Mouse (Mus musculus) heart, embryonic 12.5 days (tissue): ENCODE data around the gene Hoxd11. TPM values are rescaled to one million over a fixed set of nuclear protein-coding genes. Genes with fewer than 3 reads are reported as not detected.
A peak's percentile ranks its signal among the peaks of the same experiment; 100 is the strongest.

ENCODE experiments used
- ATAC-seq: fragments of 200-750 bp; cut with Nextera tagmentation; 2 replicates; pipeline ENCODE4 v1.8.0; 2017; ENCODE audit warnings: moderate TSS enrichment, moderate library complexity; ENCODE audit not compliant: insufficient number of reproducible peaks, low FRiP score
- H3K27ac ChIP-seq: fragments of 300-500 bp; sonication (generic); 2 replicates; pipeline ENCODE4 v1.5.1; 2016; ENCODE audit warnings: mild to moderate bottlenecking, moderate library complexity; ENCODE audit not compliant: poor library complexity, severe bottlenecking
- H3K27me3 ChIP-seq: fragments of 300-500 bp; sonication (generic); replicated peaks from 2 replicates; pipeline ENCODE4 v1.6.1; 2016; ENCODE audit warnings: mild to moderate bottlenecking, moderate library complexity
- H3K36me3 ChIP-seq: fragments of 300-500 bp; sonication (generic); 2 replicates; pipeline ENCODE4 v1.6.1; 2016; ENCODE audit warnings: mild to moderate bottlenecking, moderate library complexity
- H3K4me1 ChIP-seq: fragments of 300-500 bp; sonication (generic); replicated peaks from 2 replicates; pipeline ENCODE4 v1.6.1; 2016; ENCODE audit warnings: mild to moderate bottlenecking
- H3K4me2 ChIP-seq: fragments of 300-500 bp; sonication (generic); 2 replicates; pipeline ENCODE4 v1.6.1; 2016; ENCODE audit warnings: mild to moderate bottlenecking, moderate library complexity
- H3K4me3 ChIP-seq: fragments of 300-500 bp; sonication (generic); 2 replicates; pipeline ENCODE4 v1.5.1; 2016; ENCODE audit warnings: mild to moderate bottlenecking
- H3K9ac ChIP-seq: fragments of 300-500 bp; sonication (generic); 2 replicates; pipeline ENCODE4 v1.6.1; 2016; ENCODE audit warnings: mild to moderate bottlenecking, moderate library complexity
- H3K9me3 ChIP-seq: fragments of 300-500 bp; sonication (generic); replicated peaks from 2 replicates; pipeline ENCODE4 v1.6.1; 2016; ENCODE audit warnings: mild to moderate bottlenecking, moderate library complexity
- WGBS: fragments of 180-500 bp; shearing (Covaris S2); methylation state at CpG from one replicate; pipeline ENCODE4 v1.1.7; 2016; 5-methylcytosine and 5-hydroxymethylcytosine counted together
- polyA plus RNA-seq: library from polyadenylated mRNA; unstranded; fragments of >200 nt; fragmentation: Nextera tagmentation; extraction: Ambion mirVana; gene quantifications from 2 replicates; pipeline ENCODE4 v1.2.1, GENCODE M21; 2016

The Hoxd11 gene
- polyA plus RNA-seq, 1 experiment from 2014 or later, result not detected

DNA sequence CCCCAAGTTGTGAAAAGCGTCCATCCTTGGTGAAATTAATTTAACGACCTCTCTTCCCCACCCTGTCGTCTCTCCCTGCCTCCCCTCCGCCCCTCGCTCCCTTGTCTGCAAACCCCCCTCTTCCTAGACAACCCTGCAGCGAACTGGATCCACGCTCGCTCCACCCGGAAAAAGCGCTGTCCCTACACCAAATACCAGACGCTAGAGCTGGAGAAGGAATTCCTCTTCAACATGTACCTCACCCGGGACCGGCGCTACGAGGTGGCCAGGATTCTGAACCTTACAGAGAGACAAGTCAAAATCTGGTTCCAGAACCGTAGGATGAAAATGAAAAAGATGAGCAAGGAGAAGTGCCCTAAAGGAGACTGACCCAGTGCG is 19.7 kb downstream of the Hoxd11 start:
- Histone ChIP-seq H3K9me3 (no peaks in the 10 kb centered on the region), H3K27me3 (peaks cover 92% of the 10 kb centered on the region), H3K27ac (no peak overlapping the region), H3K9ac (no peak overlapping the region), H3K4me2 (no peak overlapping the region), H3K36me3 (no peaks in the 10 kb centered on the region), H3K4me1 (peaks cover 14% of the 10 kb centered on the region; the same call in 1 of the 2 replicates), H3K4me3 (no peak overlapping the region)
- no peak for ATAC-seq
- 2% methylated on average over 17 of the region's 17 CpGs for WGBS

DNA sequence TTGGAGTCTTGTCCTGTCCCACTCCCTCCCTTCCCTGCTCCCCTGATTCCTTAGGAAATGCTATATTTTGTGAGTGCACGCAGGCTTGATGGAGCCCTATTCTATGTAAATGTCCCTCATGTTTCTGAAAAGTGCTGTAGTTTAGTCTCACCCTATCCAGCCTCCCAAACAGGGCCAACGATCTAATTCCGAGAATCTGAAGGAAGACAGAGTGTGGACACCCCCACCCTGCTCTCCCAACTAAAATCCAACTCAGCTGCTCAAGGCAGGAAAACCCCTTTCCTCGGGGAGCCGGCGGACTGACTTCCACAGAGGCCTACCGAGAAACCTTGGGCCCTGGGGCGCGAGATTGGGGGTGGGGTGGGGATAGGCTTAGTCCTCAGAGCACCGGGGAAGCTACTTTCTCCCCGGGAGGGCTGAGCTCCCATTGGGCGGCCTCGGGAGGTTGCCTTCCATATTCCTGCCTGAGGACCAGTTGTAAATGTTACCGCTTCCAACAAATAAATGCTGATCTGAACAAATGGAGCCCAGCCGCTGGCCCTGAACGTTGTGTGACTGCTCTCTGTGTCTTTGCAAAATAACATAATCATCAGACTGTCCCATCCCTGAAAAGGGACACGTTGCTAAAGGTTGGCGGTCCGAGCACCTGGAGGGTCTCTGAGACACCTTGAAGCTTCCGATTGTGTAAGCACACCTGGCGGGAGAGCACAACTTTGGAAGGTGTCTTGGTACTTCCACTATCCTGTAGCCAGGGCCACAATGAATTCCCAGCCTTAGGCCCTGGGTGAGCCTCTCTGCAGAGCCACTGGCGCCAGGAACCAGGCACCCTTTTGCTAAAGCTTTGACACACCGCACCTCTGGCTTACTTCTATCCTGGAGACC is 20.5 kb downstream of the Hoxd11 start:
- Histone ChIP-seq H3K9me3 (no peaks in the 10 kb centered on the region), H3K9ac (no peak overlapping the region), H3K27me3 (peaks cover 92% of the 10 kb centered on the region), H3K4me1 (peaks cover 18% of the 10 kb centered on the region), H3K36me3 (no peaks in the 10 kb centered on the region), H3K4me2 (no peak overlapping the region), H3K4me3 (no peak overlapping the region), H3K27ac (no peak overlapping the region)
- no peak for ATAC-seq
- 2% methylated on average over 23 of the region's 23 CpGs for WGBS

DNA sequence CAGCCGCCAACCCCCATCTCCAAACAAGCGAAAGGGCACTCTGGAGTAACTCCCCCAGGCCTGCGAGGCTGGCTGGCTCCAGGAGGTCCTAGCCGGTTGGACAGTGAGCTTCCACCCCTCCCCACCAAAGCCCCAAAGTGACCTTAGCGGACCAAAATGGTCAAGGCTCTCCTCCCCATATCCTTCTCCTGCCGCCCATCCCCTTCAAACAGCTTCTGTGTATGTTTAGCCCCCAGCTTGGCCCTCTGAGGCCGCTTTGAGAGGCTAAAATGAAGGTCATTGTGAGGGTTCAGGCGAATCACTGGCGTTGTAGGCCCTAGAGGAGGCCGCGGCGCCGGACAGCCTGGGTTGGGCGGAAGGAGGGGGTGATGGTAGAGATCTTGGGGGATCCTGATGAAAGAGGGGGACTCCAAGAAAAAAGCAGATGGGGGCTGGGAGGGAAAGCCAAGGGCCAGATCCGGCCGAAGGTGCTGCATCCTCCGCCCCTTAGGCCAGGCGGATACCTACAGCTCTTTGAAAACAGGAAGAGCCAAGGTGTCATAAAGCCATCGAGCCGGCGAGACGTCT is 21.3 kb downstream of the Hoxd11 start:
- no peak overlapping the region for H3K4me2 ChIP-seq
- no peaks in the 10 kb centered on the region for H3K9me3 ChIP-seq
- no peak overlapping the region for H3K9ac ChIP-seq
- H3K27me3 ChIP-seq, result peaks cover 92% of the 10 kb centered on the region
- no peak for ATAC-seq
- no peaks in the 10 kb centered on the region for H3K36me3 ChIP-seq
- no peak overlapping the region for H3K4me3 ChIP-seq
- peaks cover 25% of the 10 kb centered on the region for H3K4me1 ChIP-seq
- no peak overlapping the region for H3K27ac ChIP-seq
- 5% methylated on average over 22 of the region's 22 CpGs for WGBS

DNA sequence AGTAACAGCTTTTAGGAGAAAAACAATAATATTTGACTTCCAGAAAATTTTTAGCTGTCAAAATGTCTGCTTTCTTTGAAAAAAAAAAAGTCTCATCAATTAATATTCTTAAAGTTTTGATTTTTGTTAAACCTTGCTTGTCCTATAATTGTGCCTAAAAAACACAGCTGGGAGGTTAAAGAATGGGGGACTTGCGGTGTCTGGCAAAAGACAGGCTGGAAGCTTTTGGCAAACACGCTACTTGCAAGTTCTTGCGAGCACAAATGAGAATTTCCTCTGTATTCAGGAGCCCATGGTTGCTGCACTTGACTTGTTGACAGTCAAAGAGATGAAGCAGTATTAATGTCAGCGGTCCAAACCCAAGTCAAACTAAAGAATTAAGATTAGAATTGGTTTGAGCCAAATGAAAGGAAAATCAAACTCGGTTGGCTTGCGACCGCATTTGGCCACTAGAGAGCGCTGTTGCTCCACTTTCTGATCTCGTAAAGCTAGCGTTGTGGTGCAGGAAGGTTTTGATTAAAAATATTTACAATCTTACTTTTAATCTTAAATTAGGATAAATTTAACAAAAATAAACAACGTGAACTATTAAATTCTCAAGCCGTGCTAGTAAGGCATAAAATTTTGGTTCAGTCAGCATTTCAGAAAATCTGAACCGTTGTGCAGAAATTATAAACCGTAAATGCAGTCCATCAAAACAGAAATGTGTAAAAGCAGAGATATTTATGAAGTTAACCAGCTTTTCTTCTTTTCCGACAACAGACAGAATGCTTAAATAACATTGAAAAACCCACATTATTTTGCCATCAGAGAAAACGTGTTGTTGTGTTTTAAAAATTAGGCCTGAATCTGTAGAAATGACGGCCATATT is 22.8 kb downstream of the Hoxd11 start:
- WGBS, result 14% methylated on average over 17 of the region's 17 CpGs
- no peaks in the 10 kb centered on the region for H3K9me3 ChIP-seq
- no peak for ATAC-seq
- H3K4me1 ChIP-seq, result peaks cover 27% of the 10 kb centered on the region
- no peak overlapping the region for H3K4me2 ChIP-seq
- no peaks in the 10 kb centered on the region for H3K36me3 ChIP-seq
- no peak overlapping the region for H3K27ac ChIP-seq
- no peak overlapping the region for H3K4me3 ChIP-seq
- no peak overlapping the region for H3K9ac ChIP-seq
- H3K27me3 ChIP-seq, result peaks cover 89% of the 10 kb centered on the region

DNA sequence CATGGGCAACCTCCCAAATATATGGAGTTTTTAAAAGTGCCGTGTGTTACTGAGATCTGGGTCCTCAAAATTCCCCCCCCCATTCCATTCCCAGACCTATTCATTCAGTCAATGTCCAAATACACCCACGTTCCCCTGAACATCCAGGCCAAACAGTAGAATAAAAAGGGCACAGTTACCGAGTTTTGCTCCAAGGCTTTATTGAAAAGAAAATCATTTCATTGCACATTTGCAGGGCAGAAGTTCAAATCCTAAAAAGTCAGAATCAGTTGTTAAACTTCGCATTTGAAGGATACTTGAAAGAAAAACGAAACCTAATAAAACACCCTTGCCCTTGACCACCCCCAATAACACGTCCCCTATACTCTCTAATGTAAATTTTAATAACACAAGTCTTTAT is 23.5 kb downstream of the Hoxd11 start:
- no peak for ATAC-seq
- Histone ChIP-seq H3K36me3 (no peaks in the 10 kb centered on the region), H3K27ac (no peak overlapping the region), H3K27me3 (peaks cover 89% of the 10 kb centered on the region), H3K9ac (no peak overlapping the region), H3K4me1 (peaks cover 21% of the 10 kb centered on the region), H3K4me3 (no peak overlapping the region), H3K4me2 (no peak overlapping the region), H3K9me3 (no peaks in the 10 kb centered on the region)
- 17% methylated on average over 6 of the region's 6 CpGs for WGBS

DNA sequence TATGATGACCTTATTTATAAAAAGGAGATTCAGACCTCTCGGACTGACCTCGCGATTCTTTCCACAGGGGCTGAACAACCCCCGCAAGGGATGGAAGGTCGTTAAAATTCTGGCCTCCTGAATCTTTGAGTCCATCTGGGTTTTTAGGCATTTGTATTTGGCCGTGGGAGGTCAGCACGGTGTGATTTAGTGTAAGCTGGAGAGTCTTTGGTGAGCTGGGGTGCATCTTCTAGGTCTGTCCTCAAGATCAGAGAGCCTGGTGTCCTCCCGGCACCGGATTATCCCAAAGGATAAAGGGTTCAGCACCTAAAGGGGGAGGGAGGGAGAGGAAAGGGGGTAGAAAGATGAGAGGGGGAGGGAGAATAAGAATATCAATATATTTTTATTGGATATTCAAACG is 24.0 kb downstream of the Hoxd11 start:
- H3K4me2 ChIP-seq, result no peak overlapping the region
- H3K27me3 ChIP-seq, result peaks cover 89% of the 10 kb centered on the region
- ATAC-seq, result no peak
- H3K27ac ChIP-seq, result no peak overlapping the region
- peaks cover 16% of the 10 kb centered on the region for H3K4me1 ChIP-seq
- no peak overlapping the region for H3K9ac ChIP-seq
- H3K36me3 ChIP-seq, result no peaks in the 10 kb centered on the region
- 5% methylated on average over 10 of the region's 10 CpGs for WGBS
- H3K4me3 ChIP-seq, result no peak overlapping the region
- no peaks in the 10 kb centered on the region for H3K9me3 ChIP-seq

DNA sequence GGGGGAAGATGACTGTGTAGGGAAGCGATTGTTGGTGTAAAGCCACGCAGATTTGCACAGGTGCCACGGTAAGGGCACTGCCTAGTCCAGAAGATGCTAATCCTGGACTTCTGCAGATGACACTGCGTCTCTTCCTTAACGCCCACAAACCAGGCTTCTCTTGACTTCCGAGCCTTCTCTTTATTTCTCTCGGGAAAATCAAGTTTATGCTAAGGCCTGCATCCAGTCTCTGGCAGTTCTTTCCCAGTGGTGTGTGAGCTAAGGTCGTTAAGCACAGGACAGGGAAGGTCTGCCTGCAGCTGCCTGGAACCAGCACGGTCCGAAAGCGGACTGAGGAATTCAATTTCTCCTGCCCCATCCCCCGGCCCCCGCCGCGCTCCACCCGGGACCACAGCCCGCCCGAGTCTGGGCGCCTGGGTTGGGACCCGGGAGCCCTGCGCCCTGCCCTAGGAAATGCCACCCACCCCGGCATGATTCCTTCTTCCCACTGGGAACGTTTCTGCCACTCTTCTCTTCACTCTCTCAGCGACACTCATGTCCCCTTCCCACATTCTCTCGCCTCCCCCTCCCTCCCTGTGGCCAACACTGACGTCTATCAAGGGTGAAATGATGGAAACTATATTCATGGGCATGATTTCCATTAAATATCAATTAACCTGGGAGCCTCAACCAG is 24.5 kb downstream of the Hoxd11 start:
- no peaks in the 10 kb centered on the region for H3K9me3 ChIP-seq
- peaks cover 13% of the 10 kb centered on the region for H3K4me1 ChIP-seq
- WGBS, result 2% methylated on average over 26 of the region's 26 CpGs
- no peak for ATAC-seq
- H3K9ac ChIP-seq, result no peak overlapping the region
- H3K36me3 ChIP-seq, result no peaks in the 10 kb centered on the region
- H3K27ac ChIP-seq, result no peak overlapping the region
- peaks cover 89% of the 10 kb centered on the region for H3K27me3 ChIP-seq
- no peak overlapping the region for H3K4me3 ChIP-seq
- no peak overlapping the region for H3K4me2 ChIP-seq

DNA sequence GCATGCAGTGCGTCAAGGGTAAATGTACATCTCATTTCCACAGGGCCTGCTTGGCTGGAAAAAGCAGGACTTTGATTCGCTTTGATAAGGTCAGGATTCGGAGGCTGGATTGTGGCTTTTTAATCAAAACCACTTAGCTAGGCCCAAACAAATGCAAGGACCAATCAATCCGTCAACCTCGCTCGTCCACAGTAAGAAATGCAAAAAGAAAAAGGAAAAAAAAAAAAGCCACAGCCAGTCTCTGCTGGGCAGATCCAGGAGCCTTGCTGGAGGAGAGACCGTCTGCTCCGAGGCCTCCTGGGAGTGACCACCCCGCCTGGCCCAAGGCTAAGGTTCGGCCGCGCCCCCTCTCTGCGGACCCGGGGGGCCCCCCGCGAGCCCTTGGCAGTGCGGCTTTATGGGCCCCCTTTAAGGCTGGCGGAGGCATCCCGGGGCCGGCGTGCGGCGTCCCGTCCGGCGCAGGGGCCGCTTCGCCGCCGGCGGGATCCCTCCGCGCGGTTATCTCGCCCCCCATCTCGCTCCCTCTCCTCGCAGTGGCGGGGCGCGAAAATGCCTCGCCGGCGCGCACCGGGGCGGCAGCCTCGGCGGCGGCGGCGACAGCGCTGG is 25.1 kb downstream of the Hoxd11 start, which contains the start of gene Hoxd8:
TSS of gene Hoxd8 (plus strand) at position 223 of the 606 bp plus-strand sequence.
- H3K9me3 ChIP-seq, result no peaks in the 10 kb centered on the region
- peaks cover 89% of the 10 kb centered on the region for H3K27me3 ChIP-seq
- H3K4me1 ChIP-seq, result peaks cover 13% of the 10 kb centered on the region
- 1% methylated on average over 36 of the region's 52 CpGs for WGBS
- peak within 1 kb of the TSS; percentile 88 for H3K4me2 ChIP-seq
- H3K27ac ChIP-seq, result no peak within 1 kb of the TSS
- peak within 1 kb of the TSS; percentile 62; the same call in 1 of the 2 replicates for H3K9ac ChIP-seq
- H3K36me3 ChIP-seq, result no peaks in the 10 kb centered on the region
- peak within 1 kb of the TSS; percentile 54 for H3K4me3 ChIP-seq
- ATAC-seq, result peak; percentile 55; the same call in 1 of the 2 replicates

DNA sequence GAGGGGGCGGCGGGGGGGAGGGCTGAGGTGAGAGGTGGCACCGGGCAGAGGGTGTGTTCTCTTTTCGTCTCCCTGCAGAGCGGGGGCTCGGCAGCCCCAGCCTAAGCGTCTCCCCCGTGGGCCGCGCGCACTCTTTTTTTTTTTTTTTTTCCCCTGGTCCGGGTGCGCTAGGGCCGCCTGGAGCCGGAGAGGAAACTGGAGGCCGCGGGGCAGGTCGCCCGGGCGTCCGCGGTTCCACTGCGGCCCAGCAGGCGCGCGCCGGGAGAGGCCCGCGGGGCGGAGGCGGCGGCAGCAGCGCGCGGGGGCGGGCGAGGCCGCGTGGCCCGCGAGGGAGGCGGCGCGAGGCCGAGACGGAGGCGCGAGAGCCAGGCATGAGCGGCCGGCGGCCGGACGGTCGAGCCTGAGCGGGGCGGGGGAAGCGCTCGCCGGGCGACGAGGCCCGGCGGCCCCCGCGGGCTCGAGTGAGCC is 25.7 kb downstream of the Hoxd11 start:
- under 1% methylated on average over 43 of the region's 66 CpGs for WGBS
- Histone ChIP-seq H3K27ac (no peak overlapping the region), H3K27me3 (peaks cover 89% of the 10 kb centered on the region), H3K9me3 (no peaks in the 10 kb centered on the region), H3K4me3 (peak overlapping the region; percentile 54), H3K4me2 (peak overlapping the region; percentile 88), H3K36me3 (no peaks in the 10 kb centered on the region), H3K4me1 (peaks cover 13% of the 10 kb centered on the region), H3K9ac (peak overlapping the region; percentile 62; the same call in 1 of the 2 replicates)
- peak; percentile 45; the same call in 1 of the 2 replicates for ATAC-seq

DNA sequence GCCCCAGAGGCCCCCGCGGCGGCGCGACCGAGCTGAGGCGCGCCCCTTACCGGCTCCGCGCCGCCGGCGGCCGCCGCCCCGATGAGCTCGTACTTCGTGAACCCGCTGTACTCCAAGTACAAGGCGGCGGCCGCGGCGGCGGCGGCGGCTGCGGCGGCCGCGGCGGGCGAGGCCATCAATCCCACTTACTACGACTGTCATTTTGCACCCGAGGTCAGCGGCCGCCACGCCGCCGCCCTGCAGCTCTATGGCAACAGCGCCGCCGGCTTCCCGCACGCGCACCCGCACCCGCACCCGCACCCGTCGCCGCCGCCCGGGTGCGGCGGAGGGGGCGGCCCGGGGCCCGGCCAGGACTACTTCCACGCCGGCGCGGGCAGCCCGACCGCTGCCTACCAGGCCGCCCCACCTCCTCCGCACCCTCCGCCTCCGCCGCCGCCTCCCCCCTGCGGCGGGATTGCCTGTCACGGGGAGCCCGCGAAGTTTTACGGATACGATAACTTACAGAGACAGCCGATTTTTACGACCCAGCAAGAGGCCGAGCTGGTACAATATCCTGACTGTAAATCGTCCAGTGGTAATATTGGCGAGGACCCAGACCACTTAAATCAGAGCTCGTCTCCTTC is 26.2 kb downstream of the Hoxd11 start:
- H3K36me3 ChIP-seq, result no peaks in the 10 kb centered on the region
- peak overlapping the region; percentile 54 for H3K4me3 ChIP-seq
- H3K4me2 ChIP-seq, result peak overlapping the region; percentile 88
- ATAC-seq, result no peak
- H3K27ac ChIP-seq, result no peak overlapping the region
- peak overlapping the region; percentile 62; the same call in 1 of the 2 replicates for H3K9ac ChIP-seq
- H3K27me3 ChIP-seq, result peaks cover 89% of the 10 kb centered on the region
- H3K9me3 ChIP-seq, result no peaks in the 10 kb centered on the region
- H3K4me1 ChIP-seq, result peaks cover 13% of the 10 kb centered on the region
- under 1% methylated on average over 60 of the region's 85 CpGs for WGBS
